Mouse (Mus musculus): Measurements from ENCODE around the gene Tekt5.

- TF ChIP-seq POLR2A (IDR thresholded peaks at IDR 0.05; ENCODE audit: insufficient read depth, low read depth, low read length) (no peak), CTCF (IDR thresholded peaks at IDR 0.05) (no peak), EP300 (IDR thresholded peaks at IDR 0.05; ENCODE audit: insufficient read depth, low read depth, low read length) (no peak)
Observed at GRCm38 (mm10) chr16:10398755-10399154, 3.5 kb upstream of the Tekt5 start.

All from heart, adult 2 months (tissue).